Mouse (Mus musculus) heart, embryonic 10.5 days (tissue): ENCODE measurements around the gene Sox5. TPM values are rescaled to one million over a fixed set of nuclear protein-coding genes. Genes with fewer than 3 reads are reported as not detected.

ENCODE experiments used
- DNase-seq: peaks from one replicate; pipeline ENCODE4 v3.0.0-alpha.2; 2017; ENCODE audit warnings: low spot score
- H3K27ac ChIP-seq: fragments of 300-500 bp; sonication (generic); 2 replicates; pipeline ENCODE4 v1.5.1; 2016; ENCODE audit warnings: mild to moderate bottlenecking
- H3K27me3 ChIP-seq: fragments of 300-500 bp; sonication (generic); 2 replicates; pipeline ENCODE4 v1.6.1; 2016; ENCODE audit warnings: mild to moderate bottlenecking; ENCODE audit not compliant: poor library complexity, insufficient read depth, severe bottlenecking
- H3K36me3 ChIP-seq: fragments of 300-500 bp; sonication (generic); 2 replicates; pipeline ENCODE4 v1.6.1; 2016; ENCODE audit warnings: mild to moderate bottlenecking, moderate library complexity
- H3K4me1 ChIP-seq: fragments of 300-500 bp; sonication (generic); 2 replicates; pipeline ENCODE4 v1.6.1; 2016; ENCODE audit warnings: mild to moderate bottlenecking
- H3K4me3 ChIP-seq: fragments of 300-500 bp; sonication (generic); 2 replicates; pipeline ENCODE4 v1.5.1; 2016; ENCODE audit warnings: mild to moderate bottlenecking, moderate library complexity
- H3K9me3 ChIP-seq: fragments of 300-500 bp; sonication (generic); 2 replicates; pipeline ENCODE4 v1.6.1; 2016; ENCODE audit warnings: mild to moderate bottlenecking, moderate library complexity
- WGBS: fragments of 180-500 bp; shearing (Covaris S2); methylation state at CpG from one replicate; pipeline ENCODE4 v1.1.7; 2016; 5-methylcytosine and 5-hydroxymethylcytosine counted together
- polyA plus RNA-seq: library from polyadenylated mRNA; unstranded; fragments of >200 nt; fragmentation: Nextera tagmentation; extraction: Ambion mirVana; gene quantifications from 2 replicates; pipeline ENCODE4 v1.2.1, GENCODE M21; 2016

Gene Sox5
- polyA plus RNA-seq, 1 experiment from 2014 or later: 17.1 TPM

GRCm38 (mm10) chr6:144757414-144757813 lies 24.4 kb downstream of the Sox5 start:
- H3K4me1 ChIP-seq: peaks cover 21% of the 10 kb centered on the region
- DNase-seq: no peak

GRCm38 (mm10) chr6:144756444-144756843 lies 25.3 kb downstream of the Sox5 start:
- peaks cover 2% of the 10 kb centered on the region; the same call in 1 of the 2 replicates for H3K27me3 ChIP-seq
- DNase-seq: no peak
- H3K27ac ChIP-seq: no peak overlapping the region
- peaks cover 21% of the 10 kb centered on the region for H3K4me1 ChIP-seq
- H3K36me3 ChIP-seq: no peaks in the 10 kb centered on the region
- no peaks in the 10 kb centered on the region for H3K9me3 ChIP-seq
- 92% methylated on average over 14 of the region's 14 CpGs for WGBS
- no peak overlapping the region for H3K4me3 ChIP-seq

More at GRCm38 (mm10) chr6:144757414-144757813, 24.4 kb downstream of the Sox5 start:
- Histone ChIP-seq H3K9me3 (no peaks in the 10 kb centered on the region), H3K27me3 (peaks cover 6% of the 10 kb centered on the region; the same call in 1 of the 2 replicates), H3K4me3 (no peak overlapping the region), H3K36me3 (no peaks in the 10 kb centered on the region), H3K27ac (no peak overlapping the region)
- WGBS: 70% methylated on average over 14 of the region's 14 CpGs

- H3K9me3 ChIP-seq: no peaks in the 10 kb centered on the region
- H3K27me3 ChIP-seq: peaks cover 9% of the 10 kb centered on the region; the same call in 1 of the 2 replicates
- no peak overlapping the region for H3K4me3 ChIP-seq
- peaks cover 23% of the 10 kb centered on the region for H3K4me1 ChIP-seq
- 83% methylated on average over 4 of the region's 4 CpGs for WGBS
- no peaks in the 10 kb centered on the region for H3K36me3 ChIP-seq
- H3K27ac ChIP-seq: no peak overlapping the region
- no peak for DNase-seq
These were observed 26.5 kb downstream of the Sox5 start for GRCm38 (mm10) chr6:144755304-144755703.

- H3K27me3 ChIP-seq: peaks cover 9% of the 10 kb centered on the region; the same call in 1 of the 2 replicates
- DNase-seq: no peak
These were observed 27.4 kb downstream of the Sox5 start for GRCm38 (mm10) chr6:144754366-144754765.

GRCm38 (mm10) chr6:144753963-144754296 lies 27.8 kb downstream of the Sox5 start:
- H3K36me3 ChIP-seq: no peaks in the 10 kb centered on the region
- H3K27me3 ChIP-seq: peaks cover 9% of the 10 kb centered on the region; the same call in 1 of the 2 replicates
- no peaks in the 10 kb centered on the region for H3K9me3 ChIP-seq
- no peak overlapping the region for H3K4me3 ChIP-seq
- 57% methylated on average over 3 of the region's 3 CpGs for WGBS
- H3K4me1 ChIP-seq: peaks cover 18% of the 10 kb centered on the region; the same call in 1 of the 2 replicates
- no peak overlapping the region for H3K27ac ChIP-seq
- DNase-seq: no peak

More at GRCm38 (mm10) chr6:144754366-144754765, 27.4 kb downstream of the Sox5 start:
- Histone ChIP-seq H3K9me3 (no peaks in the 10 kb centered on the region), H3K4me3 (no peak overlapping the region), H3K4me1 (peaks cover 22% of the 10 kb centered on the region), H3K27ac (no peak overlapping the region), H3K36me3 (no peaks in the 10 kb centered on the region)

- Histone ChIP-seq H3K4me3 (no peak overlapping the region), H3K36me3 (no peaks in the 10 kb centered on the region), H3K4me1 (peaks cover 16% of the 10 kb centered on the region; the same call in 1 of the 2 replicates), H3K27me3 (peaks cover 9% of the 10 kb centered on the region; the same call in 1 of the 2 replicates), H3K27ac (no peak overlapping the region), H3K9me3 (no peaks in the 10 kb centered on the region)
- no peak for DNase-seq
- 80% methylated on average over 13 of the region's 13 CpGs for WGBS
These were observed 28.4 kb downstream of the Sox5 start for GRCm38 (mm10) chr6:144753225-144753962.

GRCm38 (mm10) chr6:144751581-144751980 lies 30.2 kb downstream of the Sox5 start:
- Histone ChIP-seq H3K4me1 (peaks cover 12% of the 10 kb centered on the region; the same call in 1 of the 2 replicates), H3K36me3 (no peaks in the 10 kb centered on the region), H3K4me3 (no peak overlapping the region), H3K9me3 (no peaks in the 10 kb centered on the region), H3K27me3 (peaks cover 9% of the 10 kb centered on the region; the same call in 1 of the 2 replicates), H3K27ac (no peak overlapping the region)
- 90% methylated on average over 4 of the region's 4 CpGs for WGBS
- DNase-seq: no peak

GRCm38 (mm10) chr6:144750197-144750596 lies 31.6 kb downstream of the Sox5 start:
- Histone ChIP-seq H3K4me3 (no peak overlapping the region), H3K27ac (no peak overlapping the region), H3K4me1 (peaks cover 12% of the 10 kb centered on the region; the same call in 1 of the 2 replicates), H3K36me3 (no peaks in the 10 kb centered on the region), H3K27me3 (peaks cover 9% of the 10 kb centered on the region; the same call in 1 of the 2 replicates), H3K9me3 (no peaks in the 10 kb centered on the region)
- 60% methylated on average over 7 of the region's 7 CpGs for WGBS
- no peak for DNase-seq

GRCm38 (mm10) chr6:144746436-144746835 lies 35.3 kb downstream of the Sox5 start:
- Histone ChIP-seq H3K9me3 (no peaks in the 10 kb centered on the region), H3K4me3 (no peak overlapping the region), H3K27ac (no peak overlapping the region), H3K36me3 (no peaks in the 10 kb centered on the region), H3K27me3 (0 out of 2 replicates have a peak, but pooled peaks cover 6% of the 10 kb centered on the region), H3K4me1 (peaks cover 5% of the 10 kb centered on the region; the same call in 1 of the 2 replicates)
- 88% methylated on average over 10 of the region's 10 CpGs for WGBS
- no peak for DNase-seq

- Histone ChIP-seq H3K27ac (no peak overlapping the region), H3K4me1 (0 out of 2 replicates have a peak, but pooled peaks cover 8% of the 10 kb centered on the region), H3K36me3 (no peaks in the 10 kb centered on the region), H3K4me3 (no peak overlapping the region), H3K9me3 (no peaks in the 10 kb centered on the region), H3K27me3 (no peaks in the 10 kb centered on the region)
- 61% methylated on average over 3 of the region's 3 CpGs for WGBS
- no peak for DNase-seq
These were observed 39.2 kb downstream of the Sox5 start for GRCm38 (mm10) chr6:144742559-144742958.

GRCm38 (mm10) chr6:144741080-144741655 lies 40.6 kb downstream of the Sox5 start:
- H3K4me3 ChIP-seq: no peak overlapping the region
- DNase-seq: no peak
- 0 out of 2 replicates have a peak, but pooled peaks cover 8% of the 10 kb centered on the region for H3K4me1 ChIP-seq
- no peaks in the 10 kb centered on the region for H3K9me3 ChIP-seq
- 46% methylated on average over 3 of the region's 3 CpGs for WGBS
- no peak overlapping the region for H3K27ac ChIP-seq
- no peaks in the 10 kb centered on the region for H3K27me3 ChIP-seq
- no peaks in the 10 kb centered on the region for H3K36me3 ChIP-seq

GRCm38 (mm10) chr6:144740343-144740742 lies 41.4 kb downstream of the Sox5 start:
- Histone ChIP-seq H3K4me3 (no peak overlapping the region), H3K27me3 (no peaks in the 10 kb centered on the region), H3K27ac (no peak overlapping the region), H3K9me3 (no peaks in the 10 kb centered on the region), H3K36me3 (no peaks in the 10 kb centered on the region), H3K4me1 (0 out of 2 replicates have a peak, but pooled peaks cover 8% of the 10 kb centered on the region)
- no peak for DNase-seq
- 60% methylated on average over 3 of the region's 3 CpGs for WGBS

- DNase-seq: no peak
- H3K27ac ChIP-seq: no peak overlapping the region
- no peaks in the 10 kb centered on the region for H3K9me3 ChIP-seq
- no peak overlapping the region for H3K4me3 ChIP-seq
- 0 out of 2 replicates have a peak, but pooled peaks cover 8% of the 10 kb centered on the region for H3K4me1 ChIP-seq
- 86% methylated on average over 2 of the region's 2 CpGs for WGBS
- H3K36me3 ChIP-seq: no peaks in the 10 kb centered on the region
- no peaks in the 10 kb centered on the region for H3K27me3 ChIP-seq
These were observed 42.0 kb downstream of the Sox5 start for GRCm38 (mm10) chr6:144739753-144740152.
